Mouse (Mus musculus) heart, embryonic 15.5 days (tissue): Measurements from ENCODE around the gene Map1s. TPM values are rescaled to one million over a fixed set of nuclear protein-coding genes. Genes with fewer than 3 reads are reported as not detected.

Source experiments
- ATAC-seq: fragments of 200-750 bp; cut with Nextera tagmentation; replicated peaks from 2 replicates; pipeline ENCODE4 v1.8.0; 2017; ENCODE audit warnings: low read depth, moderate TSS enrichment; ENCODE audit not compliant: insufficient number of reproducible peaks, insufficient read depth, low FRiP score
- H3K27ac ChIP-seq: fragments of 300-500 bp; sonication (generic); 2 replicates; pipeline ENCODE4 v1.5.1; 2015; ENCODE audit warnings: mild to moderate bottlenecking, inconsistent platforms
- H3K27me3 ChIP-seq: fragments of 300-500 bp; sonication (generic); 2 replicates; pipeline ENCODE4 v1.6.1; 2015; ENCODE audit warnings: inconsistent platforms
- H3K36me3 ChIP-seq: fragments of 300-500 bp; sonication (generic); 2 replicates; pipeline ENCODE4 v1.6.1; 2015; ENCODE audit warnings: mild to moderate bottlenecking, inconsistent platforms
- H3K4me1 ChIP-seq: fragments of 300-500 bp; sonication (generic); replicated peaks from 2 replicates; pipeline ENCODE4 v1.6.1; 2015; ENCODE audit warnings: inconsistent platforms
- H3K4me2 ChIP-seq: fragments of 300-500 bp; sonication (generic); 2 replicates; pipeline ENCODE4 v1.6.1; 2015; ENCODE audit warnings: inconsistent platforms, mild to moderate bottlenecking, moderate library complexity
- H3K4me3 ChIP-seq: fragments of 300-500 bp; sonication (generic); 2 replicates; pipeline ENCODE4 v1.5.1; 2015; ENCODE audit warnings: mild to moderate bottlenecking, inconsistent platforms
- H3K9ac ChIP-seq: fragments of 300-500 bp; sonication (generic); 2 replicates; pipeline ENCODE4 v1.6.1; 2015; ENCODE audit warnings: mild to moderate bottlenecking, inconsistent platforms
- H3K9me3 ChIP-seq: fragments of 300-500 bp; sonication (generic); replicated peaks from 2 replicates; pipeline ENCODE4 v1.6.1; 2016; ENCODE audit warnings: inconsistent platforms
- WGBS: fragments of 180-500 bp; shearing (Covaris S2); methylation state at CpG from one replicate; pipeline ENCODE4 v1.1.7; 2015; ENCODE audit warnings: mixed read lengths; 5-methylcytosine and 5-hydroxymethylcytosine counted together
- polyA plus RNA-seq: library from polyadenylated mRNA; unstranded; fragments of >200 nt; fragmentation: Nextera tagmentation; extraction: Ambion mirVana; gene quantifications from 2 replicates; pipeline ENCODE4 v1.2.1, GENCODE M21; 2015

The Map1s gene
- polyA plus RNA-seq, 1 experiment from 2014 or later = 30.3 TPM

- Histone ChIP-seq H3K27me3 (no peaks in the 10 kb centered on the region), H3K4me2 (no peak overlapping the region), H3K27ac (no peak overlapping the region), H3K9ac (no peak overlapping the region), H3K36me3 (0 out of 2 replicates have a peak, but pooled peaks cover 3% of the 10 kb centered on the region), H3K9me3 (no peaks in the 10 kb centered on the region), H3K4me3 (no peak overlapping the region), H3K4me1 (peaks cover 8% of the 10 kb centered on the region; the same call in 1 of the 2 replicates)
- WGBS = 84% methylated on average over 4 of the region's 4 CpGs
- ATAC-seq = no peak
Measured at GRCm38 (mm10) chr8:70924151-70924550, 18.4 kb downstream of the Map1s start.

- Histone ChIP-seq H3K27me3 (no peaks in the 10 kb centered on the region), H3K4me1 (peaks cover 5% of the 10 kb centered on the region; the same call in 1 of the 2 replicates), H3K4me2 (no peak overlapping the region), H3K27ac (no peak overlapping the region), H3K4me3 (no peak overlapping the region), H3K36me3 (no peaks in the 10 kb centered on the region), H3K9ac (no peak overlapping the region), H3K9me3 (no peaks in the 10 kb centered on the region)
- 91% methylated on average over 4 of the region's 4 CpGs for WGBS
- ATAC-seq = no peak
Measured at GRCm38 (mm10) chr8:70925754-70926153, 20.0 kb downstream of the Map1s start.

- peaks cover 5% of the 10 kb centered on the region; the same call in 1 of the 2 replicates for H3K4me1 ChIP-seq
- 82% methylated on average over 5 of the region's 5 CpGs for WGBS
- H3K27me3 ChIP-seq = no peaks in the 10 kb centered on the region
- no peak for ATAC-seq
- no peak overlapping the region for H3K4me2 ChIP-seq
- no peak overlapping the region for H3K27ac ChIP-seq
- no peaks in the 10 kb centered on the region for H3K36me3 ChIP-seq
- H3K9ac ChIP-seq = no peak overlapping the region
- H3K4me3 ChIP-seq = no peak overlapping the region
- no peaks in the 10 kb centered on the region for H3K9me3 ChIP-seq
Measured at GRCm38 (mm10) chr8:70926396-70926795, 20.7 kb downstream of the Map1s start.

- Histone ChIP-seq H3K9me3 (no peaks in the 10 kb centered on the region), H3K4me1 (peaks cover 5% of the 10 kb centered on the region; the same call in 1 of the 2 replicates), H3K27ac (no peak overlapping the region), H3K27me3 (no peaks in the 10 kb centered on the region), H3K4me2 (no peak overlapping the region), H3K4me3 (no peak overlapping the region), H3K9ac (no peak overlapping the region), H3K36me3 (no peaks in the 10 kb centered on the region)
- WGBS = 82% methylated on average over 3 of the region's 3 CpGs
- no peak for ATAC-seq
Measured at GRCm38 (mm10) chr8:70928096-70928495, 22.4 kb downstream of the Map1s start.

- Histone ChIP-seq H3K27ac (no peak overlapping the region), H3K4me3 (no peak overlapping the region), H3K9ac (no peak overlapping the region), H3K27me3 (no peaks in the 10 kb centered on the region), H3K4me2 (no peak overlapping the region), H3K9me3 (no peaks in the 10 kb centered on the region), H3K36me3 (no peaks in the 10 kb centered on the region), H3K4me1 (peaks cover 5% of the 10 kb centered on the region; the same call in 1 of the 2 replicates)
- ATAC-seq = no peak
- WGBS = 44% methylated on average over 5 of the region's 5 CpGs
Measured at GRCm38 (mm10) chr8:70928778-70929322, 23.1 kb downstream of the Map1s start.

- Histone ChIP-seq H3K27me3 (no peaks in the 10 kb centered on the region), H3K4me1 (peaks cover 5% of the 10 kb centered on the region; the same call in 1 of the 2 replicates), H3K36me3 (no peaks in the 10 kb centered on the region), H3K27ac (no peak overlapping the region), H3K9me3 (no peaks in the 10 kb centered on the region), H3K4me3 (no peak overlapping the region), H3K9ac (no peak overlapping the region), H3K4me2 (no peak overlapping the region)
- ATAC-seq = no peak
- 92% methylated on average over 11 of the region's 11 CpGs for WGBS
Measured at GRCm38 (mm10) chr8:70931731-70932130, 26.0 kb downstream of the Map1s start.

GRCm38 (mm10) chr8:70933036-70933435 lies 27.3 kb downstream of the Map1s start:
- H3K4me1 ChIP-seq = peaks cover 5% of the 10 kb centered on the region; the same call in 1 of the 2 replicates
- no peak overlapping the region for H3K4me3 ChIP-seq
- no peak overlapping the region for H3K9ac ChIP-seq
- no peaks in the 10 kb centered on the region for H3K27me3 ChIP-seq
- no peak overlapping the region for H3K27ac ChIP-seq
- no peaks in the 10 kb centered on the region for H3K9me3 ChIP-seq
- H3K4me2 ChIP-seq = no peak overlapping the region
- 83% methylated on average over 4 of the region's 4 CpGs for WGBS
- ATAC-seq = no peak
- H3K36me3 ChIP-seq = no peaks in the 10 kb centered on the region

- Histone ChIP-seq H3K4me3 (no peak overlapping the region), H3K27me3 (no peaks in the 10 kb centered on the region), H3K4me2 (no peak overlapping the region), H3K9ac (no peak overlapping the region), H3K9me3 (no peaks in the 10 kb centered on the region), H3K4me1 (no peaks in the 10 kb centered on the region), H3K27ac (no peak overlapping the region), H3K36me3 (no peaks in the 10 kb centered on the region)
- no peak for ATAC-seq
- 50% methylated on average over 7 of the region's 7 CpGs for WGBS
Measured at GRCm38 (mm10) chr8:70934786-70935185, 29.1 kb downstream of the Map1s start.

- WGBS = 75% methylated on average over 6 of the region's 6 CpGs
- Histone ChIP-seq H3K4me1 (no peaks in the 10 kb centered on the region), H3K4me3 (no peak overlapping the region), H3K9ac (no peak overlapping the region), H3K36me3 (no peaks in the 10 kb centered on the region), H3K27ac (no peak overlapping the region), H3K9me3 (no peaks in the 10 kb centered on the region), H3K27me3 (no peaks in the 10 kb centered on the region), H3K4me2 (no peak overlapping the region)
- no peak for ATAC-seq
Measured at GRCm38 (mm10) chr8:70937200-70937599, 31.5 kb downstream of the Map1s start.

- no peak for ATAC-seq
- no peak overlapping the region for H3K4me3 ChIP-seq
- H3K27ac ChIP-seq = no peak overlapping the region
- H3K9me3 ChIP-seq = no peaks in the 10 kb centered on the region
- no peak overlapping the region for H3K4me2 ChIP-seq
- H3K27me3 ChIP-seq = no peaks in the 10 kb centered on the region
- WGBS = 63% methylated on average over 2 of the region's 2 CpGs
- H3K9ac ChIP-seq = no peak overlapping the region
- H3K36me3 ChIP-seq = no peaks in the 10 kb centered on the region
- no peaks in the 10 kb centered on the region for H3K4me1 ChIP-seq
Measured at GRCm38 (mm10) chr8:70941478-70941877, 35.7 kb downstream of the Map1s start.

- Histone ChIP-seq H3K9me3 (no peaks in the 10 kb centered on the region), H3K27me3 (no peaks in the 10 kb centered on the region), H3K4me1 (no peaks in the 10 kb centered on the region), H3K4me2 (no peak overlapping the region), H3K4me3 (no peak overlapping the region), H3K36me3 (no peaks in the 10 kb centered on the region), H3K27ac (no peak overlapping the region), H3K9ac (no peak overlapping the region)
- no peak for ATAC-seq
- 28% methylated on average over 1 of the region's 1 CpGs for WGBS
Measured at GRCm38 (mm10) chr8:70943187-70943586, 37.5 kb downstream of the Map1s start.

- ATAC-seq = no peak
- no peaks in the 10 kb centered on the region for H3K27me3 ChIP-seq
- H3K9me3 ChIP-seq = no peaks in the 10 kb centered on the region
- no peak overlapping the region for H3K4me3 ChIP-seq
- no peak overlapping the region for H3K4me2 ChIP-seq
- no peak overlapping the region for H3K27ac ChIP-seq
- no peaks in the 10 kb centered on the region for H3K36me3 ChIP-seq
- no peak overlapping the region for H3K9ac ChIP-seq
- no peaks in the 10 kb centered on the region for H3K4me1 ChIP-seq
- 55% methylated on average over 1 of the region's 1 CpGs for WGBS
Measured at GRCm38 (mm10) chr8:70949847-70950246, 44.1 kb downstream of the Map1s start.
